18 mouse cellular contexts compared by ENCODE assay signal in genomic region chr3:80336123-80336674, GRCm38 (mm10).
DNase-seq lines count a peak whose midpoint lies in the region; ATAC-seq lines count a peak whose summit lies in the region.
"Had no signal": no experiment of that assay in that cellular context is flagged by ENCODE, and none has a peak within 500 bp of the region (broad histone marks: within the 10 kb centered on the region; RNA-seq: fewer than 3 reads in every experiment).

No protein-coding gene starts in this region.

- H3K9ac ChIP-seq in hindbrain, embryonic 13.5 days: no peak overlapping the region
- H3K9ac ChIP-seq in midbrain, embryonic 12.5 days (replicated peaks): no peak overlapping the region
- H3K9ac ChIP-seq in embryonic facial prominence, embryonic 14.5 days (ENCODE audit: low read depth, low read length): no peak overlapping the region
- H3K9ac ChIP-seq in midbrain, embryonic 16.5 days (ENCODE audit: low read depth, low read length): no peak overlapping the region

- no peaks in the 10 kb centered on the region for H3K27me3 ChIP-seq in hindbrain, embryonic 13.5 days
- no peaks in the 10 kb centered on the region for H3K27me3 ChIP-seq in hindbrain, embryonic 10.5 days (ENCODE audit: insufficient read depth, poor library complexity, severe bottlenecking)
- H3K27me3 ChIP-seq in midbrain, embryonic 12.5 days: no peaks in the 10 kb centered on the region
- no peaks in the 10 kb centered on the region for H3K27me3 ChIP-seq in midbrain, embryonic 10.5 days (ENCODE audit: low read depth, poor library complexity, severe bottlenecking)
- H3K27me3 ChIP-seq in embryonic facial prominence, embryonic 14.5 days (replicated peaks; ENCODE audit: control insufficient read depth, insufficient read depth, low read length): no peaks in the 10 kb centered on the region
- H3K27me3 ChIP-seq in midbrain, embryonic 16.5 days (ENCODE audit: control insufficient read depth, insufficient read depth, low read depth, low read length): no peaks in the 10 kb centered on the region

- H3K4me2 ChIP-seq in hindbrain, embryonic 13.5 days: no peak overlapping the region
- no peak overlapping the region for H3K4me2 ChIP-seq in midbrain, embryonic 12.5 days (replicated peaks)
- no peak overlapping the region for H3K4me2 ChIP-seq in embryonic facial prominence, embryonic 14.5 days (ENCODE audit: low read depth, low read length)
- H3K4me2 ChIP-seq in midbrain, embryonic 16.5 days (ENCODE audit: low read length): no peak overlapping the region

- H3K4me3 ChIP-seq in hindbrain, embryonic 13.5 days: no peak overlapping the region
- no peak overlapping the region for H3K4me3 ChIP-seq in hindbrain, embryonic 10.5 days
- H3K4me3 ChIP-seq in midbrain, embryonic 12.5 days: no peak overlapping the region
- H3K4me3 ChIP-seq in midbrain, embryonic 10.5 days: no peak overlapping the region
- H3K4me3 ChIP-seq in embryonic facial prominence, embryonic 14.5 days (ENCODE audit: low read depth, low read length): no peak overlapping the region
- no peak overlapping the region for H3K4me3 ChIP-seq in midbrain, embryonic 16.5 days (ENCODE audit: low read depth, low read length)
- H3K4me3 ChIP-seq: heart, embryonic 10.5 days; left cerebral cortex, adult 2 months had no signal

- no peaks in the 10 kb centered on the region for H3K36me3 ChIP-seq in hindbrain, embryonic 13.5 days
- H3K36me3 ChIP-seq in hindbrain, embryonic 10.5 days: no peaks in the 10 kb centered on the region
- H3K36me3 ChIP-seq in midbrain, embryonic 12.5 days: no peaks in the 10 kb centered on the region
- H3K36me3 ChIP-seq in midbrain, embryonic 10.5 days: no peaks in the 10 kb centered on the region
- H3K36me3 ChIP-seq in embryonic facial prominence, embryonic 14.5 days (ENCODE audit: control insufficient read depth, insufficient read depth, low read length): no peaks in the 10 kb centered on the region
- no peaks in the 10 kb centered on the region for H3K36me3 ChIP-seq in midbrain, embryonic 16.5 days (ENCODE audit: control insufficient read depth, insufficient read depth, low read length)
- H3K36me3 ChIP-seq: heart, embryonic 10.5 days had no signal

- peak; percentile 24; the same call in 1 of the 2 replicates for ATAC-seq in hindbrain, embryonic 13.5 days (ENCODE audit: low FRiP score)
- peak; percentile 48 for ATAC-seq in midbrain, embryonic 12.5 days (ENCODE audit: low FRiP score, low read depth)
- ATAC-seq in embryonic facial prominence, embryonic 14.5 days (ENCODE audit: low read depth): 0 out of 2 replicates have a peak, but pooled peaks have one; percentile 22
- 0 out of 2 replicates have a peak, but pooled peaks have one; percentile 34 for ATAC-seq in midbrain, embryonic 16.5 days

- WGBS in hindbrain, embryonic 13.5 days: 89% methylated on average over 8 of the region's 8 CpGs
- whole genome bisulfite sequencing in hindbrain, embryonic 10.5 days: 88% methylated on average over 8 of the region's 8 CpGs
- 91% methylated on average over 8 of the region's 8 CpGs for WGBS in midbrain, embryonic 12.5 days
- WGBS in midbrain, embryonic 10.5 days: 88% methylated on average over 8 of the region's 8 CpGs
- WGBS in embryonic facial prominence, embryonic 14.5 days: 89% methylated on average over 8 of the region's 8 CpGs
- WGBS in midbrain, embryonic 16.5 days: 95% methylated on average over 8 of the region's 8 CpGs

- peaks cover 6% of the 10 kb centered on the region; the same call in 1 of the 2 replicates for H3K4me1 ChIP-seq in hindbrain, embryonic 13.5 days (replicated peaks)
- peaks cover 6% of the 10 kb centered on the region; the same call in 1 of the 2 replicates for H3K4me1 ChIP-seq in hindbrain, embryonic 10.5 days (replicated peaks)
- peaks cover 4% of the 10 kb centered on the region; the same call in 1 of the 2 replicates for H3K4me1 ChIP-seq in midbrain, embryonic 12.5 days
- H3K4me1 ChIP-seq in midbrain, embryonic 10.5 days: peaks cover 15% of the 10 kb centered on the region
- H3K4me1 ChIP-seq in embryonic facial prominence, embryonic 14.5 days (ENCODE audit: control insufficient read depth, insufficient read depth, low read length): no peaks in the 10 kb centered on the region
- peaks cover 8% of the 10 kb centered on the region; the same call in 1 of the 2 replicates for H3K4me1 ChIP-seq in midbrain, embryonic 16.5 days (ENCODE audit: control insufficient read depth, insufficient read depth, low read length)
- H3K4me1 ChIP-seq: heart, embryonic 10.5 days had no signal

- H3K9me3 ChIP-seq in hindbrain, embryonic 13.5 days: no peaks in the 10 kb centered on the region
- H3K9me3 ChIP-seq in hindbrain, embryonic 10.5 days: no peaks in the 10 kb centered on the region
- no peaks in the 10 kb centered on the region for H3K9me3 ChIP-seq in midbrain, embryonic 12.5 days
- H3K9me3 ChIP-seq in midbrain, embryonic 10.5 days (replicated peaks): no peaks in the 10 kb centered on the region
- no peaks in the 10 kb centered on the region for H3K9me3 ChIP-seq in embryonic facial prominence, embryonic 14.5 days (ENCODE audit: control insufficient read depth, low read length)
- no peaks in the 10 kb centered on the region for H3K9me3 ChIP-seq in midbrain, embryonic 16.5 days (replicated peaks; ENCODE audit: control insufficient read depth, low read length, poor library complexity, severe bottlenecking)
- H3K9me3 ChIP-seq: heart, embryonic 10.5 days had no signal

- no peak for DNase-seq in hindbrain, embryonic 10.5 days (ENCODE audit: low spot score)
- no peak for DNase-seq in midbrain, embryonic 10.5 days (ENCODE audit: low spot score)
- no peak for DNase-seq in embryonic facial prominence, embryonic 14.5 days (ENCODE audit: low spot score)
- no peak for DNase-seq in left cerebral cortex, adult 18-20 months (ENCODE audit: low spot score in 2 of 2)
- DNase-seq in gastrocnemius, postnatal 14 days: no peak
- DNase-seq: cerebellum, postnatal 14 days; gastrocnemius, postnatal 10 days; heart, postnatal 36 days; kidney, adult 9 months; lung, postnatal 36 days; right cerebral cortex, postnatal 14 days; thymus, postnatal 25 days had no signal

- intact Hi-C loops in gastrocnemius, postnatal 14 days (cut with DNase I; ENCODE audit: low total_unique reads): no loop called here

- no peak overlapping the region for H3K27ac ChIP-seq in hindbrain, embryonic 13.5 days
- H3K27ac ChIP-seq in hindbrain, embryonic 10.5 days: no peak overlapping the region
- no peak overlapping the region for H3K27ac ChIP-seq in midbrain, embryonic 12.5 days (replicated peaks)
- H3K27ac ChIP-seq in midbrain, embryonic 10.5 days (replicated peaks): no peak overlapping the region
- no peak overlapping the region for H3K27ac ChIP-seq in embryonic facial prominence, embryonic 14.5 days (replicated peaks; ENCODE audit: low read depth, low read length)
- H3K27ac ChIP-seq in midbrain, embryonic 16.5 days (ENCODE audit: low read length): no peak overlapping the region
- H3K27ac ChIP-seq: heart, embryonic 10.5 days; left cerebral cortex, adult 2 months; stomach, postnatal 0 days had no signal
